Mouse (Mus musculus) CH12.LX (cell line): ENCODE measurements around the gene Atp8a2. TPM values are rescaled to one million over a fixed set of nuclear protein-coding genes. Genes with fewer than 3 reads are reported as not detected.

ENCODE experiments used
- DNase-seq: peaks from one replicate; pipeline ENCODE4 v3.0.0-alpha.2; 2013; ENCODE audit errors: extremely low read depth
- H3K27ac ChIP-seq: 2 replicates; pipeline ENCODE4 v1.5.1; 2012; ENCODE audit warnings: low read depth, mild to moderate bottlenecking, control low read depth, moderate library complexity; ENCODE audit not compliant: insufficient read depth
- H3K27me3 ChIP-seq: replicated peaks from 2 replicates; pipeline ENCODE3; 2012; ENCODE audit warnings: inconsistent platforms
- H3K36me3 ChIP-seq, 2 experiments: replicated peaks in 1 of 2; 2 replicates each; pipeline versions ENCODE3 to v1.6.1; 2012; ENCODE audit warnings: inconsistent platforms in 1 of 2, low read length in 1 of 2, mild to moderate bottlenecking in 1 of 2, mixed read lengths in 1 of 2, moderate library complexity in 1 of 2; ENCODE audit not compliant: control insufficient read depth in 1 of 2, insufficient read depth in 1 of 2
- H3K4me1 ChIP-seq, 2 experiments: 2 replicates each; pipeline ENCODE4 v1.6.1; 2012; ENCODE audit warnings: inconsistent platforms in 1 of 2, moderate library complexity in 1 of 2; ENCODE audit not compliant: insufficient read depth in 2 of 2, control insufficient read depth in 1 of 2
- H3K4me2 ChIP-seq: 2 replicates; pipeline ENCODE4 v1.6.1; 2012; ENCODE audit warnings: low read depth, mild to moderate bottlenecking, control low read depth; ENCODE audit not compliant: poor library complexity, insufficient read depth, severe bottlenecking
- H3K4me3 ChIP-seq, 3 experiments: fragments of 150-350 bp in 1 of 3; sonication (generic) in 1 of 3; replicated peaks in 1 of 3; 2 replicates each; pipeline versions ENCODE3 to v1.5.1; 2011 to 2012; ENCODE audit warnings: low read depth in 2 of 3, low read length in 2 of 3, mild to moderate bottlenecking in 2 of 3, moderate library complexity in 2 of 3, control low read depth in 1 of 3, improper control_type of control experiment in 1 of 3, inconsistent platforms in 1 of 3, mixed read lengths in 1 of 3; ENCODE audit not compliant: poor library complexity in 1 of 3
- H3K79me2 ChIP-seq: replicated peaks from 2 replicates; pipeline ENCODE4 v1.6.1; 2012; ENCODE audit warnings: mild to moderate bottlenecking, moderate library complexity; ENCODE audit not compliant: control insufficient read depth, poor library complexity, insufficient read depth, severe bottlenecking; ENCODE audit errors: extremely low read depth
- H3K9ac ChIP-seq: 2 replicates; pipeline ENCODE4 v1.6.1; 2012; ENCODE audit warnings: low read depth, mild to moderate bottlenecking, control low read depth, moderate library complexity; ENCODE audit not compliant: insufficient read depth
- H3K9me3 ChIP-seq: replicated peaks from 2 replicates; pipeline ENCODE3; 2012; ENCODE audit warnings: low read length, inconsistent platforms, mixed read lengths
- BHLHE40 ChIP-seq: IDR thresholded peaks from 2 replicates; pipeline ENCODE4 v1.6.1; 2011; ENCODE audit warnings: mild to moderate bottlenecking, low read depth, low read length, improper control_type of control experiment
- CTCF ChIP-seq, 2 experiments: IDR thresholded peaks in 1 of 2; conservative IDR thresholded peaks in 1 of 2; 2 replicates each; pipeline ENCODE4 v1.5.1; 2011 to 2012; ENCODE audit warnings: low read depth in 2 of 2, low read length in 2 of 2, improper control_type of control experiment in 1 of 2, inconsistent platforms in 1 of 2, mild to moderate bottlenecking in 1 of 2, moderate library complexity in 1 of 2
- ELF1 ChIP-seq: IDR thresholded peaks from 2 replicates; pipeline ENCODE4 v1.6.1; 2014; ENCODE audit warnings: low read depth, mild to moderate bottlenecking, inconsistent platforms, low read length, improper control_type of control experiment
- EP300 ChIP-seq: IDR thresholded peaks from 2 replicates; pipeline ENCODE4 v1.6.1; 2011; ENCODE audit warnings: low read length, improper control_type of control experiment
- HCFC1 ChIP-seq: IDR thresholded peaks from 2 replicates; pipeline ENCODE4 v1.6.1; 2012; ENCODE audit warnings: low read depth, mild to moderate bottlenecking, inconsistent platforms, low read length, improper control_type of control experiment
- IRF4 ChIP-seq: IDR thresholded peaks from 2 replicates; pipeline ENCODE4 v1.6.1; 2014; ENCODE audit warnings: low read depth, mild to moderate bottlenecking, inconsistent platforms, low read length, improper control_type of control experiment
- MAFK ChIP-seq: IDR thresholded peaks from 2 replicates; pipeline ENCODE4 v1.6.1; 2011; ENCODE audit warnings: low read length, improper control_type of control experiment; ENCODE audit not compliant: insufficient replicate concordance
- MAX ChIP-seq: IDR thresholded peaks from 2 replicates; pipeline ENCODE4 v1.6.1; 2011; ENCODE audit warnings: low read length, improper control_type of control experiment
- MAZ ChIP-seq: IDR thresholded peaks from 2 replicates; pipeline ENCODE4 v1.6.1; 2012; ENCODE audit warnings: low read depth, mild to moderate bottlenecking, inconsistent platforms, low read length, improper control_type of control experiment, moderate library complexity
- MEF2A ChIP-seq: IDR thresholded peaks from 2 replicates; pipeline ENCODE4 v1.6.1; 2014; ENCODE audit warnings: low read depth, mild to moderate bottlenecking, inconsistent platforms, low read length, improper control_type of control experiment, borderline replicate concordance
- MYC ChIP-seq: IDR thresholded peaks from 2 replicates; pipeline ENCODE4 v1.6.1; 2011; ENCODE audit warnings: low read depth, mild to moderate bottlenecking, improper control_type of control experiment, low read length
- NELFE ChIP-seq: IDR thresholded peaks from 2 replicates; pipeline ENCODE4 v1.6.1; 2011; ENCODE audit warnings: low read depth, low read length, improper control_type of control experiment
- RAD21 ChIP-seq: IDR thresholded peaks from 2 replicates; pipeline ENCODE4 v1.6.1; 2011; ENCODE audit warnings: low read depth, mild to moderate bottlenecking, low read length, improper control_type of control experiment, moderate library complexity
- SIN3A ChIP-seq: IDR thresholded peaks from 2 replicates; pipeline ENCODE4 v1.6.1; 2012; ENCODE audit warnings: low read length, improper control_type of control experiment, inconsistent platforms
- SMC3 ChIP-seq: IDR thresholded peaks from 2 replicates; pipeline ENCODE4 v1.6.1; 2011; ENCODE audit warnings: low read depth, low read length, improper control_type of control experiment
- TBP ChIP-seq: conservative IDR thresholded peaks from 2 replicates; pipeline ENCODE4 v1.6.1; 2011; ENCODE audit warnings: low read depth, low read length, improper control_type of control experiment
- TCF12 ChIP-seq: IDR thresholded peaks from 2 replicates; pipeline ENCODE4 v1.6.1; 2014; ENCODE audit warnings: low read depth, mild to moderate bottlenecking, inconsistent platforms, low read length, improper control_type of control experiment
- UBTF ChIP-seq: IDR thresholded peaks from 2 replicates; pipeline ENCODE4 v1.6.1; 2012; ENCODE audit warnings: low read depth, mild to moderate bottlenecking, inconsistent platforms, low read length, improper control_type of control experiment, moderate library complexity
- ZC3H11A ChIP-seq: IDR thresholded peaks from 2 replicates; pipeline ENCODE4 v1.6.1; 2012; ENCODE audit warnings: low read depth, mild to moderate bottlenecking, inconsistent platforms, low read length, improper control_type of control experiment
- ZMIZ1 ChIP-seq: IDR thresholded peaks from 2 replicates; pipeline ENCODE4 v1.6.1; 2012; ENCODE audit warnings: low read depth, mild to moderate bottlenecking, inconsistent platforms, low read length, improper control_type of control experiment
- ZNF384 ChIP-seq: IDR thresholded peaks from 2 replicates; pipeline ENCODE4 v1.6.1; 2012; ENCODE audit warnings: low read depth, low read length, improper control_type of control experiment, inconsistent platforms
- dilution Hi-C: fragments of 300-500 bp; cut with MboI; formaldehyde crosslinking; loops from 2 replicates; pipeline ENCODE4 v1.14.3; 2020; ENCODE audit warnings: low sequenced_read_pairs; ENCODE audit not compliant: extremely low pct_unique_long_range_greater_than_20kb, extremely low pct_ligation_motif_present
- in situ Hi-C: fragments of 300-500 bp; cut with MboI; formaldehyde crosslinking; loops from 3 replicates; pipeline ENCODE4 v1.14.3; 2019; ENCODE audit warnings: low sequenced_read_pairs, low pct_ligation_motif_present, low pct_unique_long_range_greater_than_20kb, mixed read lengths
- polyA plus RNA-seq: library from polyadenylated mRNA; unstranded; fragments of >175 nt; gene quantifications from 2 replicates; pipeline ENCODE4 v1.2.1, GENCODE M21; 2012; ENCODE audit warnings: low read depth; ENCODE audit not compliant: insufficient read length
- total RNA-seq, 2 experiments: library from RNA; depleted of rRNA; stranded (reverse); fragments of 300-350 nt in 1 of 2; fragments of >200 nt in 1 of 2; gene quantifications; 2 replicates each; pipeline ENCODE4 v1.2.3; 2012 to 2014

The Atp8a2 gene
- total and polyA plus RNA-seq, 3 experiments: 0.15 to 0.29 (median 0.21) TPM

- DNase-seq: peak; percentile 90
- dilution Hi-C loops (no loop called here), in situ Hi-C loops (no loop called here)
- Histone ChIP-seq H3K79me2 (no peaks in the 10 kb centered on the region), H3K27ac (no peak overlapping the region), H3K36me3 (no peaks in the 10 kb centered on the region), H3K9me3 (no peaks in the 10 kb centered on the region), H3K9ac (no peak overlapping the region), H3K4me1 (peaks cover 0 to 4% of the 10 kb centered on the region in 2 experiments; a peak in 1 of 4 replicates), H3K4me3 (no peak overlapping the region), H3K4me2 (peak overlapping the region; percentile 24; the same call in 1 of the 2 replicates), H3K27me3 (no peaks in the 10 kb centered on the region)
- no peak for TF ChIP-seq TBP
- peak; percentile 60 for TF ChIP-seq ZC3H11A
- no peak for TF ChIP-seq ZMIZ1
- TF ChIP-seq NELFE: no peak
- TF ChIP-seq BHLHE40: 0 out of 2 replicates have a peak, but pooled peaks have one; percentile 13
- TF ChIP-seq MYC: peak; percentile 75; the same call in 1 of the 2 replicates
- TF ChIP-seq MAFK: no peak
- 0 out of 2 replicates have a peak, but pooled peaks have one; percentile 25 for TF ChIP-seq ELF1
- peak; percentile 94 for TF ChIP-seq SMC3
- TF ChIP-seq ZNF384: peak; percentile 77
- peak; percentile 50 to 94 for TF ChIP-seq CTCF (conservative IDR thresholded peaks at IDR 0.05 in 1 of 2, IDR thresholded peaks at IDR 0.05 in 1 of 2; ENCODE audit: low read depth in 2 of 2, low read length in 2 of 2)
- no peak for TF ChIP-seq MAZ
- TF ChIP-seq TCF12: no peak
- TF ChIP-seq EP300: no peak
- no peak for TF ChIP-seq SIN3A
- peak; percentile 76 for TF ChIP-seq MAX
- TF ChIP-seq IRF4: peak; percentile 23; the same call in 1 of the 2 replicates
- peak; percentile 17; the same call in 1 of the 2 replicates for TF ChIP-seq MEF2A
- TF ChIP-seq UBTF: no peak
- no peak for TF ChIP-seq HCFC1
- peak; percentile 85 for TF ChIP-seq RAD21
These were observed 253.9 kb downstream of the Atp8a2 start for GRCm38 (mm10) chr14:59942864-59943611.
